Mouse (Mus musculus): ENCODE measurements around the gene Vmn2r66.

Gene Vmn2r66

GRCm38 (mm10) chr7:85012168-85012567 lies at the start of gene Vmn2r66:
Vmn2r66 (minus strand) TSS chr7:85012268.
- DNase-seq = no peak

- DNase-seq = no peak
Measured at GRCm38 (mm10) chr7:84996694-84997093, 15.4 kb downstream of the Vmn2r66 start.

- DNase-seq = no peak
Measured at GRCm38 (mm10) chr7:84964015-84964414, 48.1 kb downstream of the Vmn2r66 start, which contains the start of gene Vmn2r65. Vmn2r65 (minus strand) TSS chr7:84964115.
